Mouse (Mus musculus): ENCODE measurements around the gene Ctcfl.
"Not testable (repeated sequence)": the region's sequence is repeated elsewhere in the genome, so short reads cannot be mapped to it uniquely, and the experiment has no call there.

DNA sequence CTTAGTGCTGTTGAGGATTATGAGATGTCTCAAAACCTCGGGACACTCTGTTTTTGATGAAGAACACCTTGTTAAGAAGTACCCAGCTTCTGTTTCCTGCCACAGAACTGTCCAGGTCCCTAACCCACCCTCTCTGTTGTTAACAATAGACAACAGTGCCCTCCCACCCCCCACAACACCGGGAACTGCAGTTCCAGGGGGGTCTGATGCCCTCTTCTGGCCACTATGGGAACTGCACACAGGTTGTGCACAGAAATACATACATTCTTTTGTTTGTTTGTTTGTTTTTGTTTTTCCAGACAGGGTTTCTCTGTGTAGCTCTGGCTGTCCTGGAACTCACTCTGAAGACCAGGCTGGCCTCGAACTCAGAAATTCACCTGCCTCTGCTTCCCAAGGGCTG lies 5.5 kb downstream of the Ctcfl start:
- not testable (repeated sequence) for TF ChIP-seq POLR2A (IDR thresholded peaks at IDR 0.05; ENCODE audit: low read depth, low read length)
- 0 out of 2 replicates have a peak, but pooled peaks have one; percentile 16 for TF ChIP-seq CTCF (conservative IDR thresholded peaks at IDR 0.05; ENCODE audit: insufficient read depth, insufficient read length, low read depth, low read length)

Measured in kidney, adult 2 months (tissue).